Mouse (Mus musculus) lung, adult 18-20 months (tissue): Measurements from ENCODE around the gene Tmprss12.
A peak's percentile ranks its signal among the peaks of the same experiment; 100 is the strongest.
"Not testable (repeated sequence)": the region's sequence is repeated elsewhere in the genome, so short reads cannot be mapped to it uniquely, and the experiment has no call there.

Source experiments
- DNase-seq, 2 experiments: peaks; one replicate each; pipeline ENCODE4 v3.0.0; 2022; ENCODE audit warnings: mixed read lengths in 2 of 2

Tmprss12 gene

GRCm38 (mm10) chr15:100280626-100281025, at the start of gene Tmprss12:
TSS of gene Tmprss12 (plus strand) at chr15:100280837.
- DNase-seq: no peak

- no peak for DNase-seq
Measured at GRCm38 (mm10) chr15:100231616-100232525, 48.8 kb upstream of the Tmprss12 start.

DNA sequence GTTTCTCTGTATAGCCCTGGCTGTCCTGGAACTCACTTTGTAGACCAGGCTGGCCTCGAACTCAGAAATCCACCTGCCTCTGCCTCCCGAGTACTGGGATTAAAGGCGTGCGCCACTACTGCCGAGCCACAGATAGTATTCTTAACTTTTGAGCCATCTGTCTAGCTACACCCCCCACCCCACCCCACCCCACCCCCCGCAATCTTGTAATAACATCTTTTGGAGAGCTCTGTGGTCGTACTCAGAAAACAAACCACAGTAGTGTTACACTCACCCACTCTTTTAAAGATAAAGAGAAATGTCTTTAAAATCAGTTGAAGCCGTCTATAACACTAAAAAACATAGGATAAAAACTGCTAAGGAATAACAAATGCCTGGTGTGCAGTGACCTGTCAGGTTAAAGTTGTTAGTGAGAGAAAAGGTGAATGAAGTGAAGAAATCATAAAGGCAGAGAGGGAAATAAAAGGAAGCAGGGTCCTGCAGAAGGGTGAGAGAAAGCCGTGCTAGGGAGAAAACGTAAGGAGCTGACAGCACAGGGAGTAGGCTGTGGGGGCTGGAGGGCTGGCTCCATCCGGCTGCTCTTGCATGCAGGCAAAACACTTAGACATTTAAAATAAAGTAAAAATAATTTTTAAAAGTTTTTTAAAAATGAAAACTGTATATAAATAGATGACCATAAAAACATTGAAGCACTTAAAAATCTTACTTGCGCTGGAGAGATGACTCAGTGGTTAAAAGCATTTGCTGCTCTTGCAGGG, 45.2 kb upstream of the Tmprss12 start:
- no peak for DNase-seq

DNA sequence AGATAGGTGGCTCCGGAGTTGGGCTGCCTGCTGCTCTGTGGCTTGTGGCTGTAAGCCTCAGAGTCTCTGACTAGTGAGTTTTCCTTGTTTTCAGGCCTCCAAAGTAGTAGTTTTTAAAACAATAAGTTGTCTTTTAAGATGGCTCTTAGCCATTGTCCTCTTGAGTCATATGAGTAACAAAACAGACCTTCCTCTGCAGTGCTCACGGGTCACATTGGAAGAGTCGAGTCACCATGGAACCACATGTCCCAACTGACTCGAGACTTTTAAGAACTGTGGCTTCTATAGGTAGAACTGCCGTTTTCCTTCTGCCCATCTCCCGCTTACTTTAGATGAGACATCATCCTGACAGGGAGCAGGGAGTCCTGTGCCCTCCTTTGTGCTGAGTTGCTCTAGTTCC, 43.7 kb upstream of the Tmprss12 start:
- DNase-seq: no peak

GRCm38 (mm10) chr15:100241780-100242179, 38.9 kb upstream of the Tmprss12 start:
- DNase-seq: no peak

DNA sequence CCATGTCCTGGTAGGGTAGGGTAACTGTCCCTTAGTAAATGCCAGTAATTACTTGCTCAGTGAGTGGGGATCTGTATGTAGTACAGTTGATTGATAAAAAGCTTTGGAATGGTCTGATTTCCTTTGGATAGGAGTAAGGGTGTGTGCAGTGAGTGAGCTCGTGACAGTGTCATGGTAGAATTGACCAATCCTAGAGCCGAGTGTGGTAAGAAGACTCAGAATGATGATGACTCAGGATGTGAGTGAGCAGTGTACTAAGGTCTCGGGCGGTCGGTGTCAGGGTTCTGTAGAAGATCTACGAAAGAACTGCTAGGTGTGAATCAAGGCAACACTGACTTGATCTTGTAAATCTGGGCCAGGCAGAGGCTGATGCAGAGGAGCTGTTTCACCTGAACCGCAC, 34.7 kb upstream of the Tmprss12 start:
- DNase-seq: no peak

DNA sequence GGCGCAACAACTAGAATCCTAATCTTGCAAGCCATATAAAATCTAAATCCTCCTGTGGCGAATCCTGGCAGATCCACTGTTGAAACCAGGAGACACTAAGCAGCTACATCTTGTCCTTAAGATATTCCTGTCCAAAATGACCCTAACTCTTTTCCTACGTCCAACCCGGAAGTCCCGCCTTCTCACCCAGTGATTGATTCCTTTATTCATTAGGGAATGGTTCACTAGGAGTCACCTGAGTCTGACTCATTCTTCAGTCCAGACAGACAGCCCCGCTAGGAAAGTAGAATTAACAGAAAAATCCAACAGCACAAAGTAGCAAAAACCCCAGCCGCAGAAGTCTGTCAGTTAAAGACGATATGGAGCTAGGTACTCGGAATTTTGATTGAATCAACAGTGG, 33.3 kb upstream of the Tmprss12 start:
- no peak for DNase-seq

GRCm38 (mm10) chr15:100248665-100249433, 31.8 kb upstream of the Tmprss12 start:
- DNase-seq: no peak

GRCm38 (mm10) chr15:100251153-100251780, 29.4 kb upstream of the Tmprss12 start:
- DNase-seq: no peak

- no peak for DNase-seq
Measured at GRCm38 (mm10) chr15:100256386-100256785, 24.3 kb upstream of the Tmprss12 start.

DNA sequence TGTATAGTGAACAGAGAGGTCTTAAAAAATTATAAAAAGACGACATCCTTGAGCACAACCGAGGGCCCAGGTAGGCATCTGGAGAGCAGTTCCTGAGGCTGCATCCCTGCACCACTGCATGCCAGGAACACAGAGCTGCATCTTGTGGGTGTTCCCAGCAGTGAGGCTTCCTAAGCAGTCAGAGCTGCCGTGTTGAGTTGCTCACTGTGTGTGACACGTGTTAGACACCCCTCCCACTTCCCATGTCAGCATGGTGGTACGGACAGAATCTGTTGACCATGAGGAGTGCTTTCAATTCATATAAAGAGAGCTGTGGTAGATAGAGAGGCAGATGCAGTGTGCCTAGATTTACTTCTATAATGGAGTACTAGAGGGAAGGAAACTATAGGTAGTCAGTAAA, 23.3 kb upstream of the Tmprss12 start:
- DNase-seq: no peak

DNA sequence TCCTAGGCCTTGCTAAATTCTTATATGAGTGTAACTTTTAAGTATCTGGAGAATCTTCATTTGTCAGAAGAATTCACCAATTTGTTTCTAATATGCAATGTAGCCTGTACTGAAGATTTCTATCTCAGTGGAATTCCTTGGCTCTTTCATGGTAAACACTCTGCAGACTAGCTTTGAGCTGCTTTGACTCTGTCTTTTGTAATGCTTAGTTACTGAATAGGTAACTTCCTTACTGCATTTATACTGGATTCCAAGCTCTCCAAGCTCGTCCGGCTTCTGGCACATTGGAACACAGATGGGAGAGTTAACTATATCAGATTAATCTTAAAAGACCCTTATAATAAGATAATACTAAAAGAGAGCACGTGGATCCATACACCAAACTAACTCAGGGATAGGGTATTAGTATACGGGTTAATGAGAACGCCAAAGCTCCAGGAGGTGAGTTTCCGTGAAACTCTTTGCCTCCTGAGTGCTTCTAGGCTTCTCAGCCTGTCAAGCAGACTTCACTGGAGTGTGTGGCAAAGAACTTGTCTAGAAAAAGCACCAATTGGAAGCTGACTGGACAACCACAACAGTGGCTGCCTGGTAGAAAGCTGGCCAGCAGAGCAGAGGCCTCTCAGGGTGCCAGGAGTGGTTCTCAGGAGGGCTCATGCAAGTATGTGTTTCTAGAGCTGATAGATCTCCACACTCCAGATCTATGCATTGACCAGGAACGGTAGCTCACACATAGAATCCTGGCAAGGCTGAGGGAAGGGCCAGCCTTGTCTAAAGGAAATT, 21.8 kb upstream of the Tmprss12 start:
- peak; percentile 42 to 61 for DNase-seq

- DNase-seq: not testable (repeated sequence)
Measured at GRCm38 (mm10) chr15:100260351-100260750, 20.3 kb upstream of the Tmprss12 start.

DNA sequence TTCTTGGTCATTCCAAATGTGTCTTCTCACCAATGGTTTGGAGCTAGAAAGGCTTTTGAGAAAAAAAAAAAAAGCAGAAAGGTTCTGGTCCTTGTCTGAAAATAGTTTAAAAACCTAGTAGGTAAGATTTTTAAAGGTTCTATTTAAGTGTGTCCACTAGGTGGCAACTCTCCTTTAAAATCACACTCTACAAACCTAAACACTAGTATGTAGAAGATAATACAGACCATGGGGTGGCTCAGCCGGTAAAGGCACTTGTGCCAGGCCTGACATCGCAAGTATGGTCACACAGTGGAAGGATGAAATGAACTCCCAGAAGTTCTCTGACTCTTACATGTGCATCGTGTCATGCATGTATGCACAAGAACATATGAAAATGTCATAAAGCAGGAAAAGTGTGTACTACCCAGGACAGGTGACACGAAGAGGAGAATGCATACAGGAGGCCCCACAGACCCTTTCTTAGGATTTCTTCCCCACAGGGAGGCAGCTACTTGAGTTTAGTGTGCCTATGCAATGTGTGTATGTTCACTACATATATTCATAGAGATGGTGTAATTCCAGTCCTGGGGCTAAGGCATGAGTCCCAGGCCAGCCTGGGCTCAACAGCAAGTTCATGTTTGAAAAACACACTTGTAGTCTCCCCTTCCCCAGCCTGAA, 17.3 kb upstream of the Tmprss12 start:
- DNase-seq: no peak

DNA sequence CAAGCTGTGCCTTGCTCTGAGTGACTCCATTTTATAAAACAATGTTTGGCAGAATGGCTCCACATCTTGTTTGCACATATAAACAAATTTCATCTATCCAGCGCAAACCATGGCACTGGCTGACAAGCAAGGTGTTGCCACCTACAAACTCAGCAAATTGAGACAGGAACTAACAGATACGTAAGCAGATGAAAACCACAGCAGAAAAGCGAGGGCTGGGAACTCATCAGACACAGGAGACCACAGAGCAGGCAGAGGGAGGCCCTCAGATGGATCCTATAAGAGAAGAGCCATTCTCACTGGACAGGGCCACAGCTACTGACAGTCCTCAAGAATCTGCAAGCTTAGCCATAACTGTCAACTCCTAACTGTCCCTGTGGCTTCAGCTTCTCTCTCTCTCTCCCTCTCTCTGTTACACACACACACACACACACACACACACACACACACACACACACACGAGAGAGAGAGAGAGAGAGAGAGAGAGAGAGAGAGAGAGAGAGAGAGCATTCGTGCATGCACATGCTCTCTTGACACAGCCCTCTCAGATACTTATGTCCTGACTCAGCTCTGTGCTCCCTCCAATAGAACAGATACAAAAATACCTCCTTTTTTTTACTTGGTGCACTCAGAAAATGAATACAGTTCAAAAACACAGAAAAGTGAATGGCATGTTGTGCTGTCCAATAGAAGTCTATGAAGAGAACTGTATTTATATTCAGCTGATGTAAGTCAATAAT, 14.9 kb upstream of the Tmprss12 start:
- no peak for DNase-seq

GRCm38 (mm10) chr15:100268916-100269315, 11.7 kb upstream of the Tmprss12 start:
- no peak for DNase-seq

GRCm38 (mm10) chr15:100269776-100270175, 10.9 kb upstream of the Tmprss12 start:
- no peak for DNase-seq

- not testable (repeated sequence) for DNase-seq
Measured at GRCm38 (mm10) chr15:100270609-100271008, 10.0 kb upstream of the Tmprss12 start.

DNA sequence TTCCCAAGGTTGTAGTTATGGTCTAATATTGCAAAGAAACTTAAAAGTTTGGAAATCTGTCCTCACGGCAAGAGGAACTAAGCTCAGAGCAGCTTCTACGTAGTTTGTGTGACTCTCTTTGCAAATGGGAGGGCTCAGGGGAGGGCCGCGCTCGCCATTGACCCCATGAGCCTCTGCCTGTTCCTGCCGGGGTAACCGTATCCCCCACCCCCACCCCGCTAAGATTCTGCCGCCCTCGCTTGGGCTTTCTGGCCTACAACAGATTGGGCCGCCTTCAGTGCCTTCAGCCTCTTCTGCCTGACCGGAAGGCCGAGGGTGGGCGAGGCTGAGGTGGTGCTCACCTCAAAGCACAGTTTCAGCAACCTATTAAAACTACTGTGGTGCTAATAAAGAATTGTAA, 9.2 kb upstream of the Tmprss12 start:
- DNase-seq: no peak

DNA sequence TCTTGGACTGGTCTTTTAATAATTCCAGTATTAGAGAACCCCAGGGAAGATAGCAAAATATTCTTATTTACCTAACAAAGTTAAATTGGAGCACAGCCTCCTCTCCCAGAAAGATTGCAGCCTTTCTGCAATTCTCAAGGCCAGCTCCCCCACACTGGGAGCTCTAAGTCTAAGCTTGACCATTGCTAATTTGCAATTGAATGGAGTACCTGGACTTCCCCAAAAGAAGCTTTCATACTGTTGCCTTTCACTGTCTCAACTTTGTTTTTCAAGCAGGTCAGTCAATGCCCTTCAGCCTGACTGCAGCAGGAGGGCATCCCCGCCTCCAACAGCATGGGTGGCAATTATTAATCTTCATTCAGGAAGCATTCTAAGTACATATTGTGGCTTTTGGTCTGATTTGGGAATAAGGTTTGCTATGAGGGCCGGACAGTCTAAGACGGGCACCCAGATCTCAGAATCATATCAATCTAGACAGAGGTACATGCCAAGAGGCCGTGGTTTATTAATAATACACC, 6.8 kb upstream of the Tmprss12 start:
- not testable (repeated sequence) for DNase-seq
